Mouse (Mus musculus): ENCODE measurements around the gene Ly9.
A peak's percentile ranks its signal among the peaks of the same experiment; 100 is the strongest.

- no peak for TF ChIP-seq MXI1 (IDR thresholded peaks at IDR 0.05; ENCODE audit: low read depth, low read length)
- TF ChIP-seq USF2 (conservative IDR thresholded peaks at IDR 0.05; ENCODE audit: low read depth, low read length) = no peak
- TF ChIP-seq TCF12 (IDR thresholded peaks at IDR 0.05; ENCODE audit: low read depth, low read length) = no peak
- TF ChIP-seq USF1 (IDR thresholded peaks at IDR 0.05; ENCODE audit: low read depth, low read length) = no peak
- no peak for TF ChIP-seq POLR2A (IDR thresholded peaks at IDR 0.05; ENCODE audit: low read depth, low read length)
- TF ChIP-seq ZMIZ1 (IDR thresholded peaks at IDR 0.05; ENCODE audit: low read depth, low read length) = no peak
- TF ChIP-seq CTCF (conservative IDR thresholded peaks at IDR 0.05 in 1 of 2, IDR thresholded peaks at IDR 0.05 in 1 of 2; ENCODE audit: low read depth in 2 of 2, low read length in 2 of 2) = peak; percentile 56 to 66; a peak in 3 of 4 replicates
- TF ChIP-seq EP300 (IDR thresholded peaks at IDR 0.05; ENCODE audit: low read length) = no peak
- TF ChIP-seq IRF4 (IDR thresholded peaks at IDR 0.05; ENCODE audit: low read depth, low read length) = no peak
These were observed 6.8 kb upstream of the Ly9 start for GRCm38 (mm10) chr1:171613962-171614361.
